15 mouse cellular contexts compared by ENCODE assay signal in genomic region chr13:75741119-75741518, GRCm38 (mm10).
"Had no signal": no experiment of that assay in that cellular context is flagged by ENCODE, and none has a peak within 500 bp of the region (broad histone marks: within the 10 kb centered on the region; RNA-seq: fewer than 3 reads in every experiment).

No protein-coding gene starts in this region.

- H3K9ac ChIP-seq: lung, embryonic 14.5 days; neural tube, embryonic 12.5 days; stomach, embryonic 15.5 days had no signal

- DNase-seq: kidney, adult 8-10 months; kidney, postnatal 25 days; layer of hippocampus, postnatal 36 days; lung, embryonic 14.5 days; lung, postnatal 10 days; lung, postnatal 4 days; midbrain, embryonic 14.5 days; spleen, adult 18-20 months; thymus, adult 2 months; thymus, postnatal 25 days had no signal

- H3K4me2 ChIP-seq: lung, embryonic 14.5 days; neural tube, embryonic 12.5 days; stomach, embryonic 15.5 days had no signal

- H3K27ac ChIP-seq: midbrain, embryonic 10.5 days; neural tube, embryonic 12.5 days; stomach, embryonic 15.5 days had no signal

- H3K9me3 ChIP-seq: midbrain, embryonic 10.5 days; neural tube, embryonic 12.5 days; stomach, embryonic 15.5 days had no signal

- ATAC-seq: intestine, postnatal 0 days had no signal

- H3K36me3 ChIP-seq: midbrain, embryonic 10.5 days; neural tube, embryonic 12.5 days; stomach, embryonic 15.5 days had no signal

- H3K4me1 ChIP-seq: midbrain, embryonic 10.5 days; neural tube, embryonic 12.5 days had no signal

- H3K27me3 ChIP-seq: neural tube, embryonic 12.5 days; stomach, embryonic 15.5 days had no signal

- H3K4me3 ChIP-seq: midbrain, embryonic 10.5 days; myocyte; neural tube, embryonic 12.5 days; stomach, embryonic 15.5 days had no signal
